Mouse (Mus musculus) testis, adult 2 months (tissue): ENCODE data around the gene Mindy4.

ENCODE experiments used
- CTCF ChIP-seq: fragments of 200-500 bp; IDR thresholded peaks from 2 replicates; pipeline ENCODE4 v1.5.1; 2012; ENCODE audit warnings: low read depth, mild to moderate bottlenecking, inconsistent platforms, low read length, moderate library complexity; ENCODE audit not compliant: control insufficient read depth, insufficient read depth, insufficient replicate concordance
- POLR2A ChIP-seq: fragments of 200-500 bp; IDR thresholded peaks from 2 replicates; pipeline ENCODE4 v1.6.1; 2012; ENCODE audit warnings: low read depth, mild to moderate bottlenecking, inconsistent platforms, low read length, moderate library complexity; ENCODE audit not compliant: control insufficient read depth

DNA sequence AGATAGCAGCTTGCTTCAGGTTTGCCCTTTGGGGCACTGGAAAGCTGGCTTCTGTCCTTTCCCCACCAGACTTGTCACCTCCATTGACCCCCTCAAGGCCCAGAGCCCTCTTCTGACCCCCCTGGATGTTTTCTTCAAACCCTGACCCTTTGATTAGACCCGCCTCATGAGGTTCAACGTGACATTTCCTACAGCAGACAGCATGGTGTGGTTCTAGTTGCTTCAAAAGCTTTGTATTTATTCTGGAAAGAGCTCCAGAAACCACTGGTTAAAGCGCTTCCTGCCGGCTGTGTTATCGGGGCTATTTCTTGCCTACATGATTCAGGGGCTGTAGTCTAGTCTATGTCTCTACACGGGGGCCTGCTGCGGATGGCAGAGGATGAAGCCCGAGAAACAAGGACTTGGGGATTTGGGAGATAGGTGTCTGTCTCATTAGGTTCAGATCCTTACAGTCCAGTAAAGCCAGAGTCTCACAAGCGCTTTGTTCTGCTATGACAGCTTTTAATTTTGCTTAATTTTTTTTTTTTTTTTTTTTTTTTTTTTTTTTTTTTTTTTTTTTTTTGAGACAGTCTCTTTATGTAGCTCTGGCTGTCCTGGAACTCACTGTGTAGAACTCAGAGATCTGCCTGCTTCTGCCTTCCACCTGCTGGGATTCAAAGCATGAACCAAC lies 37.5 kb downstream of the Mindy4 start:
- no peak for TF ChIP-seq CTCF
- no peak for TF ChIP-seq POLR2A
